Mouse (Mus musculus): ENCODE results near the gene Fam172a. TPM values are rescaled to one million over a fixed set of nuclear protein-coding genes. Genes with fewer than 3 reads are reported as not detected.
A peak's percentile ranks its signal among the peaks of the same experiment; 100 is the strongest.

Gene Fam172a
- polyA plus RNA-seq, 1 experiment from 2014 or later: 23.3 TPM

DNA sequence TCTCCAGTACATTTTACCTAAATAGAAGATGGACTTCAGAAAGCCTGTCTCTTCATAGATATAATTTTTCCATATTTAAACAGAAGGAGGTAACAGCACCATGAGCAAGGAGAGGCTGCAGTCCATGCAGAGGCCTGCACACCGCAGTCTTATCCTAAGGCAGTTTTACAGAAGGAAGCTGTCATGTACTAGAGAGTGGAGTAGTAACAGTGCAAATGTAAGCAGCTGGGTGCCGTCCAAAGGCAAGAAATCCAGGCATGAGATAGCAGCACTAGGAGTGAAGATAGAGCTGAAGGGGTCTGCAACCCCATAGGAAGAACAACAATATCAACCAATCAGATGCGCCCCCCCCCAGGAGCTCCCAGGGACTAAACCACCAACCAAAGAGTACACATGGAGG is 403.0 kb downstream of the Fam172a start:
- Histone ChIP-seq H3K36me3 (ENCODE audit: control insufficient read depth, insufficient read depth, low read length) (no peaks in the 10 kb centered on the region), H3K9me3 (ENCODE audit: control insufficient read depth, low read length) (no peaks in the 10 kb centered on the region), H3K4me1 (ENCODE audit: control insufficient read depth in 2 of 2, insufficient read depth in 2 of 2, low read length in 2 of 2) (peaks cover 0 to 18% of the 10 kb centered on the region in 2 experiments; a peak in 3 of 4 replicates), H3K9ac (ENCODE audit: low read length) (no peak overlapping the region), H3K4me3 (ENCODE audit: control insufficient read depth in 1 of 2, insufficient read depth in 1 of 2, low read depth in 1 of 2, low read length in 2 of 2) (no peak overlapping the region), H3K27ac (replicated peaks in 1 of 2; ENCODE audit: control insufficient read depth in 1 of 2, insufficient read depth in 1 of 2, low read depth in 2 of 2, low read length in 2 of 2) (0 out of 4 replicates have a peak overlapping the region, but pooled peaks of 1 of the 2 experiments have one; percentile 28), H3K4me2 (ENCODE audit: low read length) (no peak overlapping the region), H3K27me3 (ENCODE audit: control insufficient read depth, insufficient read depth, low read length) (no peaks in the 10 kb centered on the region)
- 36% methylated on average over 3 of the region's 3 CpGs for WGBS
- ATAC-seq (ENCODE audit: insufficient number of reproducible peaks, insufficient read depth, low FRiP score, low read depth): no peak

DNA sequence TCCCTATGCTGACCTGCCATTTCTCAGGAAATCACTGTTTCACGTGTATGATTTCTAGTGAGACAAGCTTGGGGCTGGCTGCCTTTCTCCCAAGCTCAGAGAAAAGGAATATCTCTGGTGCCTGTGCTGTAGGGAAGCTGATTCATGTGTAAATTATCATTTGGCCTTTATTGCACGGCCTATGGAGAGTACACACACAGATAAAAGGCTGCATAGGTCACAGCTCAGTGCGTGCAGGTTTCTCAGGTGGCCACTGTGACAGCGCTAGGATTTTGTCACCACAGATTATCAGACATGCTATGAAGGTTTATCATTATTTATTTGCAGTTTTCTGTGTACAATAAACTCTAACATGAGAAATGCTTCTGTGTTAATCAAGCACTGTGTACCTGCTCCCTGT is 408.8 kb downstream of the Fam172a start:
- Histone ChIP-seq H3K9ac (ENCODE audit: low read length) (no peak overlapping the region), H3K4me3 (ENCODE audit: control insufficient read depth in 1 of 2, insufficient read depth in 1 of 2, low read depth in 1 of 2, low read length in 2 of 2) (no peak overlapping the region), H3K4me1 (ENCODE audit: control insufficient read depth in 2 of 2, insufficient read depth in 2 of 2, low read length in 2 of 2) (no peaks in the 10 kb centered on the region), H3K4me2 (ENCODE audit: low read length) (no peak overlapping the region), H3K36me3 (ENCODE audit: control insufficient read depth, insufficient read depth, low read length) (no peaks in the 10 kb centered on the region), H3K27ac (replicated peaks in 1 of 2; ENCODE audit: control insufficient read depth in 1 of 2, insufficient read depth in 1 of 2, low read depth in 2 of 2, low read length in 2 of 2) (no peak overlapping the region), H3K9me3 (ENCODE audit: control insufficient read depth, low read length) (no peaks in the 10 kb centered on the region), H3K27me3 (ENCODE audit: control insufficient read depth, insufficient read depth, low read length) (no peaks in the 10 kb centered on the region)
- no peak for ATAC-seq (ENCODE audit: insufficient number of reproducible peaks, insufficient read depth, low FRiP score, low read depth)
- WGBS: 81% methylated on average over 4 of the region's 4 CpGs

DNA sequence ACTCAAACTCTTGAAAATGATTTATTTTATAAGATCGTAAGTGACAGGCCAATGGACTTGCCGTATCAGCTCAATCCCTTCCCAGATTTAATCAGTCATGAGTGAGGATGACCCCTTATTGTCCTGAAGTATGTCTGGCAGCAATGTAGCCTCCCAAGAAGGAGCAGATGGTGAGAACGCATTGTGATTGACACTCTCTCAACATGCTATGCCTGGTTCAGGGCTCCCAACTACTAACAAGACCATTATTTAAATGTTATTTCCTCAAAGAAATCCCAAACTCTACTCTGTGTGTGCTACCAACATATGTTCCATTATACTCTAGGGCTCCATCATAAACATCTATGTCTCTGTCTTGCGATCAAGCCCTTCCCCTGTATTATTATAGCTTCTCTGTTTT is 412.1 kb downstream of the Fam172a start:
- no peak overlapping the region for H3K9ac ChIP-seq (ENCODE audit: low read length)
- H3K4me2 ChIP-seq (ENCODE audit: low read length): no peak overlapping the region
- no peak overlapping the region for H3K27ac ChIP-seq (replicated peaks in 1 of 2; ENCODE audit: control insufficient read depth in 1 of 2, insufficient read depth in 1 of 2, low read depth in 2 of 2, low read length in 2 of 2)
- no peaks in the 10 kb centered on the region for H3K27me3 ChIP-seq (ENCODE audit: control insufficient read depth, insufficient read depth, low read length)
- no peak overlapping the region for H3K4me3 ChIP-seq (ENCODE audit: control insufficient read depth in 1 of 2, insufficient read depth in 1 of 2, low read depth in 1 of 2, low read length in 2 of 2)
- H3K9me3 ChIP-seq (ENCODE audit: control insufficient read depth, low read length): no peaks in the 10 kb centered on the region
- WGBS: 87% methylated on average over 4 of the region's 4 CpGs
- H3K4me1 ChIP-seq (ENCODE audit: control insufficient read depth in 2 of 2, insufficient read depth in 2 of 2, low read length in 2 of 2): no peaks in the 10 kb centered on the region
- H3K36me3 ChIP-seq (ENCODE audit: control insufficient read depth, insufficient read depth, low read length): no peaks in the 10 kb centered on the region
- no peak for ATAC-seq (ENCODE audit: insufficient number of reproducible peaks, insufficient read depth, low FRiP score, low read depth)

DNA sequence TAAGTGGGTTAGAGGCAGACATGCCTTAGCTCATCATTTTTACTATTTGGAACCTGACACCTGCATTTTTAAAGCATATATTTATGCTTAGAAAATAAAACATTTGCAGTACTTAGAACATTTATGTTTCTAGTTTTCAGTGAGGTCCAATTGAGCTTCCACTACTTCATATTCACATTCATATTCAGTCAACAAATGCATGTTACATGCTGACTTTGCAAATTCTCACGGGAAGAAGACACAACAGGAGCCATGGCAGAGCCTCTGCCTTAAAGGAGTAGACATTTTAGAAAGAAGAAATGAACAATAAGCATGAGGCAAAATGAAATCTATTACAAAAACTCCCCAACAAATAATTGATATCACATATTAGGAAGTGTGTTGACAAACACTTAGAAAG is 416.9 kb downstream of the Fam172a start:
- no peaks in the 10 kb centered on the region for H3K4me1 ChIP-seq (ENCODE audit: control insufficient read depth in 2 of 2, insufficient read depth in 2 of 2, low read length in 2 of 2)
- 78% methylated on average over 1 of the region's 1 CpGs for WGBS
- H3K9ac ChIP-seq (ENCODE audit: low read length): no peak overlapping the region
- H3K27me3 ChIP-seq (ENCODE audit: control insufficient read depth, insufficient read depth, low read length): no peaks in the 10 kb centered on the region
- no peak overlapping the region for H3K4me3 ChIP-seq (ENCODE audit: control insufficient read depth in 1 of 2, insufficient read depth in 1 of 2, low read depth in 1 of 2, low read length in 2 of 2)
- no peak for ATAC-seq (ENCODE audit: insufficient number of reproducible peaks, insufficient read depth, low FRiP score, low read depth)
- no peaks in the 10 kb centered on the region for H3K9me3 ChIP-seq (ENCODE audit: control insufficient read depth, low read length)
- no peak overlapping the region for H3K27ac ChIP-seq (replicated peaks in 1 of 2; ENCODE audit: control insufficient read depth in 1 of 2, insufficient read depth in 1 of 2, low read depth in 2 of 2, low read length in 2 of 2)
- no peaks in the 10 kb centered on the region for H3K36me3 ChIP-seq (ENCODE audit: control insufficient read depth, insufficient read depth, low read length)
- no peak overlapping the region for H3K4me2 ChIP-seq (ENCODE audit: low read length)

DNA sequence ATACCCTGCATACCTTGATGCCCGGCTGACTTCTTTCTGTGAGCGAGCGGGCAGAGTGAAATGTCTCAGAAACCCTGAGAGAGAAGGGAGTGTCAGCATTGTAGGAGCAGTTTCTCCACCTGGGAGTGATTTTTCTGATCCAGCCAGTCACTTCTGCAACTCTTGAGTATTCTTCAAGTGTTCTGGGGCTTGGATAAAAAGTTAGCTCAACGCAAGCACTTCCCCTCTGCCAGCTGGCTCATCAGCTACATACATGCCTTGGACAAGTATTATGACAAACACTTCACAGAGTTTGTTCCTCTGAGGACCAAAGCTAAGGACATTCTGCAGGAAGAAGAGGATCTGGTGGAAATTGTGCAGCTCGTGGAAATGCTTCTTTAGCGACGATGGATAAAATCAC is 420.2 kb downstream of the Fam172a start:
- Histone ChIP-seq H3K4me3 (ENCODE audit: control insufficient read depth in 1 of 2, insufficient read depth in 1 of 2, low read depth in 1 of 2, low read length in 2 of 2) (no peak overlapping the region), H3K4me2 (ENCODE audit: low read length) (no peak overlapping the region), H3K27ac (replicated peaks in 1 of 2; ENCODE audit: control insufficient read depth in 1 of 2, insufficient read depth in 1 of 2, low read depth in 2 of 2, low read length in 2 of 2) (no peak overlapping the region), H3K36me3 (ENCODE audit: control insufficient read depth, insufficient read depth, low read length) (no peaks in the 10 kb centered on the region), H3K27me3 (ENCODE audit: control insufficient read depth, insufficient read depth, low read length) (no peaks in the 10 kb centered on the region), H3K9me3 (ENCODE audit: control insufficient read depth, low read length) (no peaks in the 10 kb centered on the region), H3K4me1 (ENCODE audit: control insufficient read depth in 2 of 2, insufficient read depth in 2 of 2, low read length in 2 of 2) (no peaks in the 10 kb centered on the region), H3K9ac (ENCODE audit: low read length) (no peak overlapping the region)
- 87% methylated on average over 7 of the region's 7 CpGs for WGBS
- no peak for ATAC-seq (ENCODE audit: insufficient number of reproducible peaks, insufficient read depth, low FRiP score, low read depth)

DNA sequence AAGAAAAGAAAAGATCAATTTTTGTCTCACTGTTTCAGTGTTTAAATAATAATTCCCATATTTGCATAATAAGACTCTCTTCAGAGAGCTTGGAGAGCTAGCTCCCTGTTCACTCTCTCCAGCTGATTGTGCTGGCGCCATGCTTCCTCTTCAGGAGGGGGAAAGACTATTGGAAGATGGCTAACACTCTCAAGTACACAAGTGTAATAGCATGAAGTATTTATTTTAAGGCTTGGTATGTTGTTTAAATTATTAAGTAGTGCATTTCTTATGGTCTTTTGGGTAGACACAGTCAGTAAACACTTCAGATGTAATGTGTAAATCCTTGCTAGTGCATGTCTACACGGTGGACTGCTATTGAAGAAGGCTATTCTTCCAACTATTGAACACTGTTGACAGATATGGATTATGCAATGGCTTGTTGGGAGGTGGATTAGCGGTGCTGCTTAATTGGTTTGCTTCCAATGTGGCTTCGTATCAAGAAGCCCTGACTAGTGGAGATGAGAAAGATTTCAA is 422.1 kb downstream of the Fam172a start:
- Histone ChIP-seq H3K27me3 (ENCODE audit: control insufficient read depth, insufficient read depth, low read length) (no peaks in the 10 kb centered on the region), H3K4me2 (ENCODE audit: low read length) (no peak overlapping the region), H3K36me3 (ENCODE audit: control insufficient read depth, insufficient read depth, low read length) (no peaks in the 10 kb centered on the region), H3K4me3 (ENCODE audit: control insufficient read depth in 1 of 2, insufficient read depth in 1 of 2, low read depth in 1 of 2, low read length in 2 of 2) (no peak overlapping the region), H3K9ac (ENCODE audit: low read length) (no peak overlapping the region), H3K9me3 (ENCODE audit: control insufficient read depth, low read length) (no peaks in the 10 kb centered on the region), H3K27ac (replicated peaks in 1 of 2; ENCODE audit: control insufficient read depth in 1 of 2, insufficient read depth in 1 of 2, low read depth in 2 of 2, low read length in 2 of 2) (no peak overlapping the region), H3K4me1 (ENCODE audit: control insufficient read depth in 2 of 2, insufficient read depth in 2 of 2, low read length in 2 of 2) (no peaks in the 10 kb centered on the region)
- WGBS: 81% methylated on average over 4 of the region's 4 CpGs
- ATAC-seq (ENCODE audit: insufficient number of reproducible peaks, insufficient read depth, low FRiP score, low read depth): no peak

DNA sequence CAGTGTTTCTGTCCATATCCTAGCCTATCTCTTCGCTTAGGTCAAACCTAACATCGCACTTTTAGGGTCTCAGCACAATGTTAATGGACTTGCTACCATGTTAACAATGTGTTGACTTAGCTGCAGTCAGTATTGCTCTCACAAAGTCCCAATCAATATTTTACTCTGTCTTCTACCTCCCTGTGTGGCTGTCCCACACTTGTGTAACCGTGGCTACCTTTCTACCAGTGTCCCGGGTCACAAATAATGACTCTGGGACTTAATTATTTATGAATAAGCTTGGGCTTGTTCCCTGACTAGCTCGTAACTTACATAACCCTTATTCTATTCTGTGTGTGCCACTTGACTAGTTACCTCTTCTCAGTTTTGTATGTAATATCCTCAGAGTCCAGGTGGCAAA is 455.6 kb downstream of the Fam172a start:
- WGBS: 89% methylated on average over 5 of the region's 5 CpGs
- no peaks in the 10 kb centered on the region for H3K4me1 ChIP-seq (ENCODE audit: control insufficient read depth in 2 of 2, insufficient read depth in 2 of 2, low read length in 2 of 2)
- no peak overlapping the region for H3K9ac ChIP-seq (ENCODE audit: low read length)
- H3K9me3 ChIP-seq (ENCODE audit: control insufficient read depth, low read length): no peaks in the 10 kb centered on the region
- H3K4me3 ChIP-seq (ENCODE audit: control insufficient read depth in 1 of 2, insufficient read depth in 1 of 2, low read depth in 1 of 2, low read length in 2 of 2): no peak overlapping the region
- no peak overlapping the region for H3K27ac ChIP-seq (replicated peaks in 1 of 2; ENCODE audit: control insufficient read depth in 1 of 2, insufficient read depth in 1 of 2, low read depth in 2 of 2, low read length in 2 of 2)
- no peaks in the 10 kb centered on the region for H3K27me3 ChIP-seq (ENCODE audit: control insufficient read depth, insufficient read depth, low read length)
- H3K4me2 ChIP-seq (ENCODE audit: low read length): no peak overlapping the region
- no peaks in the 10 kb centered on the region for H3K36me3 ChIP-seq (ENCODE audit: control insufficient read depth, insufficient read depth, low read length)
- ATAC-seq (ENCODE audit: insufficient number of reproducible peaks, insufficient read depth, low FRiP score, low read depth): no peak

DNA sequence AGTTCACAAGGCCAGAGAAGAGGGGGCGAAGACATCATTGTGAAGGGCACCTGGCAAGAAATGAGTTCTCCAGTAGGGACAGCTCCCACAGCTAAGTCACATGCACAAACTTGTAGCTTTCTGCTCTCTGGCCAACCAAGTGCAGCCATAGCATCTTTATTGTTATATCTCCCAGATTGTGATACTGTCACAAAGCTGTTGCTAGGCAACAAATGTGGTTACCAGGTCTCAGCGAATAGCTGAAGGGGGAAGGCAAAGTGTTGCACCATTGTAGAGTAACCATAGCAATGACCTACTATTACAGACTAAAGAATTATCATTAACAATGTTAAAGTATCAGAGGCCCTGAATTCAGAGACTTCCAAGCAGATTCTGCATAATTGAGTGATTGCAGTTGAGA is 460.3 kb downstream of the Fam172a start:
- Histone ChIP-seq H3K4me2 (ENCODE audit: low read length) (no peak overlapping the region), H3K9me3 (ENCODE audit: control insufficient read depth, low read length) (no peaks in the 10 kb centered on the region), H3K9ac (ENCODE audit: low read length) (no peak overlapping the region), H3K27me3 (ENCODE audit: control insufficient read depth, insufficient read depth, low read length) (peaks cover 19% of the 10 kb centered on the region; the same call in 1 of the 2 replicates), H3K4me1 (ENCODE audit: control insufficient read depth in 2 of 2, insufficient read depth in 2 of 2, low read length in 2 of 2) (peaks cover 0 to 3% of the 10 kb centered on the region in 2 experiments; a peak in 2 of 4 replicates), H3K36me3 (ENCODE audit: control insufficient read depth, insufficient read depth, low read length) (no peaks in the 10 kb centered on the region), H3K4me3 (ENCODE audit: control insufficient read depth in 1 of 2, insufficient read depth in 1 of 2, low read depth in 1 of 2, low read length in 2 of 2) (no peak overlapping the region), H3K27ac (replicated peaks in 1 of 2; ENCODE audit: control insufficient read depth in 1 of 2, insufficient read depth in 1 of 2, low read depth in 2 of 2, low read length in 2 of 2) (no peak overlapping the region)
- WGBS: 59% methylated on average over 2 of the region's 2 CpGs
- no peak for ATAC-seq (ENCODE audit: insufficient number of reproducible peaks, insufficient read depth, low FRiP score, low read depth)

Measured in heart, embryonic 14.5 days (tissue).